Mouse (Mus musculus) G1E (cell line): ENCODE data around the gene Ufc1.
"Not testable (repeated sequence)": the region's sequence is repeated elsewhere in the genome, so short reads cannot be mapped to it uniquely, and the experiment has no call there.

Experiments used
- CTCF ChIP-seq: IDR thresholded peaks from 2 replicates; pipeline ENCODE4 v1.5.1; 2012; ENCODE audit warnings: low read depth, low read length, inconsistent platforms, mixed read lengths
- GATA1 ChIP-seq: IDR thresholded peaks from 2 replicates; pipeline ENCODE4 v1.6.1; 2012; ENCODE audit warnings: borderline replicate concordance, low read length, inconsistent platforms, mixed read lengths
- POLR2AphosphoS5 ChIP-seq: IDR thresholded peaks from 2 replicates; pipeline ENCODE4 v1.6.1; 2012; ENCODE audit warnings: low read depth, low read length, inconsistent platforms; ENCODE audit not compliant: insufficient replicate concordance
- TAL1 ChIP-seq: conservative IDR thresholded peaks from 2 replicates; pipeline ENCODE4 v1.6.1; 2012; ENCODE audit warnings: low read depth, low read length, inconsistent platforms, mixed read lengths

GRCm38 (mm10) chr1:171306157-171306556, 11.3 kb upstream of the Ufc1 start:
- TF ChIP-seq CTCF, GATA1, POLR2AphosphoS5, TAL1: not testable (repeated sequence)
